Comparison of ENCODE assay signal across 9 mouse cellular contexts in genomic region chr10:55767571-55767970, GRCm38 (mm10).
DNase-seq lines count a peak whose midpoint lies in the region; TF ChIP-seq lines count a peak whose summit lies in the region.
"Had no signal": no experiment of that assay in that cellular context is flagged by ENCODE, and none has a peak within 500 bp of the region (broad histone marks: within the 10 kb centered on the region; RNA-seq: fewer than 3 reads in every experiment).

No protein-coding gene starts in this region.

- WGBS in heart, adult 2 months = 13% methylated on average over 1 of the region's 1 CpGs
- WGBS in heart, embryonic 10.5 days = 61% methylated on average over 1 of the region's 1 CpGs
- WGBS in thymus, adult 2 months = 67% methylated on average over 1 of the region's 1 CpGs
- 65% methylated on average over 1 of the region's 1 CpGs for WGBS in embryonic facial prominence, embryonic 10.5 days

- H3K9me3 ChIP-seq in heart, embryonic 10.5 days = no peaks in the 10 kb centered on the region
- no peaks in the 10 kb centered on the region for H3K9me3 ChIP-seq in embryonic facial prominence, embryonic 10.5 days
- H3K9me3 ChIP-seq: megakaryocyte, embryonic 14.5 days had no signal

- no peaks in the 10 kb centered on the region for H3K36me3 ChIP-seq in heart, adult 2 months (ENCODE audit: control insufficient read depth, insufficient read depth, low read length)
- H3K36me3 ChIP-seq in heart, embryonic 10.5 days = no peaks in the 10 kb centered on the region
- no peaks in the 10 kb centered on the region for H3K36me3 ChIP-seq in thymus, adult 2 months (ENCODE audit: control insufficient read depth, insufficient read depth, low read length)
- no peaks in the 10 kb centered on the region for H3K36me3 ChIP-seq in embryonic facial prominence, embryonic 10.5 days (replicated peaks)

- no peak overlapping the region for H3K9ac ChIP-seq in heart, adult 2 months (ENCODE audit: low read depth, low read length)

- no peaks in the 10 kb centered on the region for H3K79me2 ChIP-seq in heart, adult 2 months (replicated peaks; ENCODE audit: control insufficient read depth, insufficient read depth, low read length)

- H3K27ac ChIP-seq in heart, adult 2 months = no peak overlapping the region
- no peak overlapping the region for H3K27ac ChIP-seq in heart, embryonic 10.5 days
- H3K27ac ChIP-seq in thymus, adult 2 months (ENCODE audit: control insufficient read depth, insufficient read depth, low read length) = no peak overlapping the region
- no peak overlapping the region for H3K27ac ChIP-seq in embryonic facial prominence, embryonic 10.5 days (replicated peaks)

- no peak for TF ChIP-seq POLR2A in heart, adult 2 months (IDR thresholded peaks at IDR 0.05; ENCODE audit: insufficient read depth, low read depth, low read length)
- TF ChIP-seq POLR2A in thymus, adult 2 months (IDR thresholded peaks at IDR 0.05; ENCODE audit: control insufficient read depth, extremely low read depth, insufficient read depth, low read length, poor library complexity) = no peak

- TF ChIP-seq EP300 in heart, adult 2 months (IDR thresholded peaks at IDR 0.05; ENCODE audit: insufficient read depth, low read depth, low read length) = no peak

- peak; percentile 57 for TF ChIP-seq CTCF in heart, adult 2 months (IDR thresholded peaks at IDR 0.05)
- no peak for TF ChIP-seq CTCF in thymus, adult 2 months (IDR thresholded peaks at IDR 0.05; ENCODE audit: borderline replicate concordance, control insufficient read depth, extremely low read depth, insufficient read depth, low read length, poor library complexity)

- H3K27me3 ChIP-seq in heart, adult 2 months (ENCODE audit: control insufficient read depth, insufficient read depth, low read length) = no peaks in the 10 kb centered on the region
- no peaks in the 10 kb centered on the region for H3K27me3 ChIP-seq in heart, embryonic 10.5 days (ENCODE audit: insufficient read depth, poor library complexity, severe bottlenecking)
- no peaks in the 10 kb centered on the region for H3K27me3 ChIP-seq in thymus, adult 2 months (ENCODE audit: control insufficient read depth, insufficient read depth, low read length)
- no peaks in the 10 kb centered on the region for H3K27me3 ChIP-seq in embryonic facial prominence, embryonic 10.5 days (replicated peaks; ENCODE audit: low read depth, poor library complexity, severe bottlenecking)
- H3K27me3 ChIP-seq: megakaryocyte, embryonic 14.5 days had no signal

- no peak for DNase-seq in heart, adult 2 months
- DNase-seq in heart, embryonic 10.5 days (ENCODE audit: low spot score) = no peak
- DNase-seq in thymus, adult 2 months = peak; percentile 1
- no peak for DNase-seq in thymus, postnatal 36 days
- peak; percentile 48 for DNase-seq in embryonic facial prominence, embryonic 10.5 days (ENCODE audit: low spot score)
- peak; percentile 6 for DNase-seq in layer of hippocampus, adult 9-10 months (ENCODE audit: low spot score)
- DNase-seq in right cerebral cortex, postnatal 4 days = peak; percentile 15
- no peak for DNase-seq in spleen, postnatal 36 days (ENCODE audit: low spot score in 2 of 2)

- H3K4me3 ChIP-seq in heart, adult 2 months = no peak overlapping the region
- H3K4me3 ChIP-seq in heart, embryonic 10.5 days = no peak overlapping the region
- no peak overlapping the region for H3K4me3 ChIP-seq in thymus, adult 2 months (ENCODE audit: control insufficient read depth, insufficient read depth, low read length)
- no peak overlapping the region for H3K4me3 ChIP-seq in embryonic facial prominence, embryonic 10.5 days
- H3K4me3 ChIP-seq: megakaryocyte, embryonic 14.5 days had no signal

- intact Hi-C loops in heart, adult 2 months (cut with DNase I) = loop anchor here (5.0 kb wide), 1 partner anchor 1905 kb away; no protein-coding TSS in a partner anchor

- H3K4me1 ChIP-seq in heart, adult 2 months (ENCODE audit: control insufficient read depth, insufficient read depth, low read length) = no peaks in the 10 kb centered on the region
- no peaks in the 10 kb centered on the region for H3K4me1 ChIP-seq in heart, embryonic 10.5 days
- no peaks in the 10 kb centered on the region for H3K4me1 ChIP-seq in thymus, adult 2 months (replicated peaks; ENCODE audit: control insufficient read depth, insufficient read depth, low read length)
- H3K4me1 ChIP-seq in embryonic facial prominence, embryonic 10.5 days = 0 out of 2 replicates have a peak, but pooled peaks cover 6% of the 10 kb centered on the region
- H3K4me1 ChIP-seq: megakaryocyte, embryonic 14.5 days had no signal

Comparison
In these comparisons a context has a peak if more than half of its experiments do, and no peak if none do; other contexts are left out.
1. DNase-seq: peak in thymus, adult 2 months (single experiment), embryonic facial prominence, embryonic 10.5 days (single experiment), layer of hippocampus, adult 9-10 months (single experiment) and right cerebral cortex, postnatal 4 days (single experiment); none in heart, adult 2 months (0 of 2), heart, embryonic 10.5 days (single experiment), thymus, postnatal 36 days (0 of 2) and spleen, postnatal 36 days (0 of 2).